Mouse (Mus musculus) ZHBTc4 (cell line): ENCODE data around the gene Krtap5-5.
"Not testable (repeated sequence)": the region's sequence is repeated elsewhere in the genome, so short reads cannot be mapped to it uniquely, and the experiment has no call there.

ENCODE experiments used
- DNase-seq: peaks from one replicate; pipeline ENCODE4 v3.0.0-alpha.2; 2011; ENCODE audit warnings: low read depth, low spot score

Krtap5-5 gene

GRCm38 (mm10) chr7:142229871-142230270 is at the start of gene Krtap5-5:
Krtap5-5 (minus strand) TSS chr7:142229971.
- not testable (repeated sequence) for DNase-seq

GRCm38 (mm10) chr7:142279291-142279690 is 49.5 kb upstream of the Krtap5-5 start:
- peak; percentile 22 for DNase-seq

- DNase-seq: peak; percentile 62
These were observed 48.4 kb upstream of the Krtap5-5 start for GRCm38 (mm10) chr7:142278183-142278582.

GRCm38 (mm10) chr7:142274263-142274662 is 44.5 kb upstream of the Krtap5-5 start, which contains the start of gene Gm4559:
Gm4559 (minus strand) TSS chr7:142274363.
- DNase-seq: not testable (repeated sequence)

- not testable (repeated sequence) for DNase-seq
These were observed 28.5 kb upstream of the Krtap5-5 start, which contains the start of gene Gm2431 for GRCm38 (mm10) chr7:142258254-142258653. Gm2431 (minus strand) TSS chr7:142258354.

GRCm38 (mm10) chr7:142255517-142255916 is 25.7 kb upstream of the Krtap5-5 start:
- DNase-seq: peak; percentile 48

GRCm38 (mm10) chr7:142249824-142250223 is 20.1 kb upstream of the Krtap5-5 start:
- DNase-seq: peak; percentile 62

GRCm38 (mm10) chr7:142240978-142241377 is 11.2 kb upstream of the Krtap5-5 start, which contains the start of gene Gm40460:
Gm40460 (minus strand) TSS chr7:142241078.
- DNase-seq: no peak

- peak; percentile 91 for DNase-seq
These were observed 1.8 kb upstream of the Krtap5-5 start for GRCm38 (mm10) chr7:142231540-142231939.

GRCm38 (mm10) chr7:142224518-142224917 is 5.3 kb downstream of the Krtap5-5 start:
- DNase-seq: peak; percentile 19

- DNase-seq: not testable (repeated sequence)
These were observed 17.6 kb downstream of the Krtap5-5 start for GRCm38 (mm10) chr7:142212136-142212535.

- no peak for DNase-seq
These were observed 18.2 kb downstream of the Krtap5-5 start, which contains the start of gene Gm7579 for GRCm38 (mm10) chr7:142211559-142211958. Gm7579 (plus strand) TSS chr7:142211859.

GRCm38 (mm10) chr7:142206891-142207290 is 22.9 kb downstream of the Krtap5-5 start:
- DNase-seq: peak; percentile 59

- DNase-seq: no peak
These were observed 24.3 kb downstream of the Krtap5-5 start for GRCm38 (mm10) chr7:142205488-142205887.

GRCm38 (mm10) chr7:142201064-142201463 is 28.7 kb downstream of the Krtap5-5 start, which contains the start of gene Krtap5-3:
Krtap5-3 (plus strand) TSS chr7:142201364.
- no peak for DNase-seq

- DNase-seq: no peak
These were observed 31.0 kb downstream of the Krtap5-5 start for GRCm38 (mm10) chr7:142198748-142199147.

GRCm38 (mm10) chr7:142190289-142190688 is 39.5 kb downstream of the Krtap5-5 start, which contains the start of gene Gm10153:
Gm10153 (minus strand) TSS chr7:142190389.
- DNase-seq: no peak

GRCm38 (mm10) chr7:142188156-142188555 is 41.6 kb downstream of the Krtap5-5 start:
- no peak for DNase-seq

GRCm38 (mm10) chr7:142181021-142181420 is 48.8 kb downstream of the Krtap5-5 start:
- no peak for DNase-seq
